Mouse (Mus musculus) G1E (cell line): ENCODE data around the gene Olfr1367.

Experiments
- CTCF ChIP-seq: IDR thresholded peaks from 2 replicates; pipeline ENCODE4 v1.5.1; 2012; ENCODE audit warnings: low read depth, low read length, inconsistent platforms, mixed read lengths
- GATA1 ChIP-seq: IDR thresholded peaks from 2 replicates; pipeline ENCODE4 v1.6.1; 2012; ENCODE audit warnings: borderline replicate concordance, low read length, inconsistent platforms, mixed read lengths
- GATA2 ChIP-seq: IDR thresholded peaks from 2 replicates; pipeline ENCODE4 v1.6.1; 2012; ENCODE audit warnings: low read depth, low read length, inconsistent platforms, borderline replicate concordance
- POLR2AphosphoS5 ChIP-seq: IDR thresholded peaks from 2 replicates; pipeline ENCODE4 v1.6.1; 2012; ENCODE audit warnings: low read depth, low read length, inconsistent platforms; ENCODE audit not compliant: insufficient replicate concordance
- TAL1 ChIP-seq: conservative IDR thresholded peaks from 2 replicates; pipeline ENCODE4 v1.6.1; 2012; ENCODE audit warnings: low read depth, low read length, inconsistent platforms, mixed read lengths

DNA sequence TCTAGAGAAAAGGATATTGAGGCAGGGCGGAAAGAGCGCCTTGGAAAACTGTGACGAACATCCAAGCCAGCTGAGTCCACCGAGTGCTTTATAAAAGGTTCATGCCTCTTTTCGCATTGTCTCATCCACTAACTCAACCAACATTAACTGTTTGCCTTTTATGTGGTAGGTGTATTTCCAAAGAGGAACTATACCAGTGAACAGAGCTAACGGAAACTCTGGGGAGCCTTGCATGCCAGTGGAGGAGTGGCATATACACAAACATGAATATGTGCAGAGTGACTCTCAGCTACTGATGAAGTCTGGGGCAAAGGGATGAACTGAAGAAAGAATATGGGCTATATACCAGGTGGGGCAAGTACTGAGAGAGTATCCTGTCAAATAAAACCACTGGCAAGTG is 23.3 kb upstream of the Olfr1367 start:
- no peak for TF ChIP-seq CTCF
- no peak for TF ChIP-seq GATA1
- no peak for TF ChIP-seq TAL1
- TF ChIP-seq POLR2AphosphoS5: no peak
- TF ChIP-seq GATA2: no peak
